Mouse (Mus musculus) E14TG2a.4 (cell line): ENCODE results near the gene Mtor.

Source experiments
- CTCF ChIP-seq: conservative IDR thresholded peaks from 2 replicates; pipeline ENCODE4 v1.5.1; 2014; ENCODE audit warnings: low read length
- NANOG ChIP-seq: IDR thresholded peaks from 2 replicates; pipeline ENCODE4 v1.6.1; 2014; ENCODE audit warnings: borderline replicate concordance, low read length, mixed read lengths
- POU5F1 ChIP-seq: IDR thresholded peaks from 2 replicates; pipeline ENCODE4 v1.6.1; 2014; ENCODE audit warnings: low read length, borderline replicate concordance

DNA sequence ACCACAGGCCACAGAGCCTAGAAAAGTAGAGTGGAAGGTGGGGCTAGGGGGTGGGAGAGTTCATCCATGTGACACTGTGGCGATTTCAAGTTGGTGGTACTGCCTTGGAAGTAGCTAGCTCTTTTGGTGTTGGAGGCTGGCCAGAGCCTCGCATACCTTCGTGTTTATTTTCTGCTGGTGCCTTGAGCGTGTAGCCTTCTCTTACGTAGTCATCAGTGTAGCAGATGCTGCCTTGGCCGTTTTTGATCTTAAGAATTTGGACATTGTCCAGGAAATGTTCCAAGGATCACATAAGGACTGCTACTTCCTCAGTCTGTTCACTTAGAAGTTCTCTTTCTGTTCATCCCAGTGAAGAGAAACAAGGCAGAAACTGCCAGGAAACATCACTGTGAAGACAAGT, 42.1 kb downstream of the Mtor start:
- TF ChIP-seq NANOG (no peak), CTCF (no peak), POU5F1 (no peak)
